Mouse (Mus musculus) stomach, postnatal 0 days (tissue): ENCODE measurements at regions not wholly inside any gene's neighbourhood (a gene's known extent, or its start where the extent isn't known, plus 50 kb on each side); places are given as distances from the start of the nearest gene placed in this dataset.
A peak's percentile ranks its signal among the peaks of the same experiment; 100 is the strongest.

Experiments used
- ATAC-seq: fragments of 200-750 bp; cut with Nextera tagmentation; 2 replicates; pipeline ENCODE4 v1.8.0; 2017; ENCODE audit not compliant: low FRiP score, low TSS enrichment
- DNase-seq: peaks from one replicate; pipeline ENCODE4 v3.0.0-alpha.2; 2016; ENCODE audit warnings: low spot score
- H3K27ac ChIP-seq: fragments of 300-500 bp; sonication (generic); replicated peaks from 2 replicates; pipeline ENCODE4 v1.5.1; 2014; ENCODE audit warnings: mild to moderate bottlenecking, control low read depth
- H3K27me3 ChIP-seq: fragments of 300-500 bp; sonication (generic); 2 replicates; pipeline ENCODE4 v1.6.1; 2014; ENCODE audit warnings: low read length; ENCODE audit not compliant: control insufficient read depth, insufficient read depth
- H3K36me3 ChIP-seq: fragments of 300-500 bp; sonication (generic); 2 replicates; pipeline ENCODE4 v1.6.1; 2014; ENCODE audit warnings: low read length, mixed read lengths; ENCODE audit not compliant: control insufficient read depth, insufficient read depth
- H3K4me1 ChIP-seq: fragments of 300-500 bp; sonication (generic); replicated peaks from 2 replicates; pipeline ENCODE4 v1.6.1; 2014; ENCODE audit warnings: antibody characterized with exemption; ENCODE audit not compliant: control insufficient read depth, insufficient read depth
- H3K4me2 ChIP-seq: fragments of 300-500 bp; sonication (generic); replicated peaks from 2 replicates; pipeline ENCODE4 v1.6.1; 2014; ENCODE audit warnings: low read depth, mild to moderate bottlenecking, control low read depth, moderate library complexity
- H3K4me3 ChIP-seq: fragments of 300-500 bp; sonication (generic); 2 replicates; pipeline ENCODE4 v1.5.1; 2014; ENCODE audit warnings: low read depth, low read length, control low read depth
- H3K9ac ChIP-seq: fragments of 300-500 bp; sonication (generic); 2 replicates; pipeline ENCODE4 v1.6.1; 2014; ENCODE audit warnings: mild to moderate bottlenecking, low read length, control low read depth, mixed read lengths
- H3K9me3 ChIP-seq: fragments of 300-500 bp; sonication (generic); 2 replicates; pipeline ENCODE4 v1.6.1; 2016; ENCODE audit warnings: low read length; ENCODE audit not compliant: control insufficient read depth
- CTCF ChIP-seq: IDR thresholded peaks from 2 replicates; pipeline ENCODE4 v1.5.1; 2016; ENCODE audit warnings: antibody characterized with exemption, low read depth, mild to moderate bottlenecking, moderate library complexity
- EP300 ChIP-seq: optimal IDR thresholded peaks from 2 replicates; pipeline ENCODE3; 2016; ENCODE audit warnings: antibody characterized with exemption
- WGBS: fragments of 180-500 bp; shearing (Covaris S2); extraction: QIAGEN DNeasy Blood & Tissue Kit; methylation state at CpG from one replicate; pipeline ENCODE4 v1.1.7; 2014; 5-methylcytosine and 5-hydroxymethylcytosine counted together

DNA sequence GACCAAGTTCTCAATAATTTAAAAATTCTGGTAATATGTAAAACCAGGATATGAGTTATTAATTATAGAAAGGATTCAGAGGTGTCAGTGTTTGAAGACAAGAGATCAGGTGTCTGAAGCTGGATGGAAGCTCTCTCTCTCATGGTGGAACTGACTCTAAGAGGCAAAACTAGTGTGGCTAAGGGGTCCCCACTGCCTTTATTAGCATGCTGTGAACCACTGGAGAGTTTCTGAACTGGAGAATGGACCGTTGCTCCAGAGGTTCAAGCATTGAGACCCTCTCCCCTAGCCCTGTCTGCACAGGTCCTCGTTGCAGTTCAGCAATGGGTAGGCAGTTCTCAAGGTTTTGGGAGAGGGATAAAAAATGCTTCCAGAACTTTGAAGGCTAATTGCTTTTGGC is 191.4 kb upstream of the Gm5148 start:
- WGBS, result 54% methylated on average over 2 of the region's 2 CpGs
- Histone ChIP-seq H3K4me3 (no peak overlapping the region), H3K27ac (no peak overlapping the region), H3K4me2 (no peak overlapping the region), H3K36me3 (no peaks in the 10 kb centered on the region), H3K4me1 (no peaks in the 10 kb centered on the region; the same call in 1 of the 2 replicates), H3K9ac (no peak overlapping the region), H3K9me3 (no peaks in the 10 kb centered on the region), H3K27me3 (no peaks in the 10 kb centered on the region)
- TF ChIP-seq EP300 (no peak), CTCF (no peak)
- ATAC-seq (no peak), DNase-seq (no peak)

DNA sequence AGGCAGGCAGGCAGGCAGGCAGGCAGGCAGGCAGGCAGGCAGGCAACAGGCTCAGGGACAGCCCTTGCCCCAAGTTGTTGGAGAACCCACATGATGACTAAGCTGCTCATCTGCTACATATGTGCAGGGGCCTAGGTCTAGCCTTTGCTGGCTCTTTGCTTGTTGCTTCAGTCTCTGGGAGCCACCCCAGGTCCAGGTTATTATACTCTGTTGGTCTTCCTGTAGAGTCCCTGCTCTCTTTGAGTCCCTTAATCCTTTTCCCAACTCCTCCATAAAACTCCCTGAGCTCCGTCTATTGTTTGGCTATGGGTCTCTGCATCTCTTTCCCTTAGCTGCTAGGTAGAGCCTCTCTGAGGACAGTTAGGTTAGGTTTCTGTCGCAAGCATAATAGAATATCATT is 189.8 kb upstream of the Gm5148 start:
- WGBS, result 88% methylated on average over 2 of the region's 2 CpGs

DNA sequence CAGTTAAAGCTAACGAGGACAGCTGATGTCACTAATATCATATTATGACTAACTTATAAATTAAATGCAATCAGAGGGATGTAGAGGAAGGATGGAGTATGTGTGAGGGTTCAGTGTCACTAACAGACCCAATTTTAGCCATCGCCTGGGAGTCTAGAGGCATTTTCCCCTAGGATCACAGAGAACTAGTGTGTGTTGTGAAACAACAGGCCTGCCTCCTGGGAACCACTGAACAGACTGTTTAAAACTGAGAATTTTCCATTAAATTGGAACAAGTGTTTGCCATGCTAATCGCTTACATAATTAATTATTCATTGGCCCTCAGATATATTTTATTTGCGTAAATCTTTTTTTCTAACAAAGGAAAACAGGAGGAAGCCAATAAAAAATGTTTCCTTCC is 185.5 kb upstream of the Gm5148 start:
- no peak for ATAC-seq

More for the DNA sequence above, 189.8 kb upstream of the Gm5148 start:
- Histone ChIP-seq H3K9ac (no peak overlapping the region), H3K27ac (no peak overlapping the region), H3K4me3 (no peak overlapping the region), H3K27me3 (no peaks in the 10 kb centered on the region), H3K4me1 (no peaks in the 10 kb centered on the region; the same call in 1 of the 2 replicates), H3K4me2 (no peak overlapping the region), H3K36me3 (no peaks in the 10 kb centered on the region), H3K9me3 (no peaks in the 10 kb centered on the region)
- DNase-seq (no peak), ATAC-seq (no peak)
- no peak for TF ChIP-seq CTCF
- no peak for TF ChIP-seq EP300

DNA sequence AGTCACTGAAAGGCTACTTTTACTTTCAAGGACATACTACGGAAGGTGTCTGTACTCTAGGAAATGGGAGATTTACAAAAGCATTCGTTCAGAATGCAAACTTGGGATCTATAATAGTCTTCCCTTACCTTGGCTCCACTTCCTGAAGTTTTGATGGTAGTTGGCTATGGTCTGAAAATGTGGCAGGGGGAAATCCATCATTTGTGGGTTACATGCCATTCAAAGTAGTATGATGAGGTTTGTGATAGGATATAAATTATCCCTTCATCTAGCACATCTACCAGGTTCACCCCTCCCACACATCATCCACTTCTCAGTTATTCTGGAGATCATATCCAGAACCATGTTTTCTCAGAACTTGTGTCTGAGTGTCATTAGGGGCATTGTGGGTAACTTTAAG is 184.7 kb upstream of the Gm5148 start:
- Histone ChIP-seq H3K4me3 (no peak overlapping the region), H3K9me3 (no peaks in the 10 kb centered on the region), H3K27ac (no peak overlapping the region), H3K27me3 (no peaks in the 10 kb centered on the region), H3K4me2 (no peak overlapping the region), H3K4me1 (peaks cover 5% of the 10 kb centered on the region), H3K9ac (no peak overlapping the region), H3K36me3 (no peaks in the 10 kb centered on the region)
- WGBS, result 79% methylated on average over 2 of the region's 2 CpGs
- DNase-seq, result no peak
- no peak for TF ChIP-seq EP300
- no peak for TF ChIP-seq CTCF
- ATAC-seq, result no peak

More for the DNA sequence above, 185.5 kb upstream of the Gm5148 start:
- H3K36me3 ChIP-seq, result no peaks in the 10 kb centered on the region
- no peak overlapping the region for H3K9ac ChIP-seq
- H3K4me3 ChIP-seq, result no peak overlapping the region
- H3K9me3 ChIP-seq, result no peaks in the 10 kb centered on the region
- no peaks in the 10 kb centered on the region for H3K27me3 ChIP-seq
- H3K27ac ChIP-seq, result no peak overlapping the region
- no peak overlapping the region for H3K4me2 ChIP-seq
- H3K4me1 ChIP-seq, result peaks cover 5% of the 10 kb centered on the region
- WGBS, result 96% methylated on average over 4 of the region's 4 CpGs
- TF ChIP-seq CTCF (no peak), EP300 (no peak)
- DNase-seq, result no peak

DNA sequence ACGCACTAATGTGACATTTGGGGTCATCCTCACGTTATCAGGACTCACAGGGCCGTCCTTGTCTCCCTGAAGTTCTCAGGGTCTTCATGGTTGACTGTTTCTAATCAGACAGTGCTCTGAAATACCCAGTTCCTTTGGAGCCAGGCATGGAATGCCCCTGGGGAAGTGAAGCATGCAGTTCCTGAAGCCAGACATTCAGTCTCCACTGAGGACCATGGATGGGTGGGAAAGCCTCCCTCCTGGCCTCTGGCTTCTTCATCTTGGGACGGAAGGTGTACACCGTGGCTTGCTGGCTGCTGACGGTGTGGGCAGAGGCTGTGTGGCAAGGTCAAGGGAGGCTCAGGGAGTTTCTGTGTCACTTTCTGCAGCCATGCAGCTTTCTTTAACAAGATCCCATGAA is 184.2 kb upstream of the Gm5148 start:
- no peak overlapping the region for H3K4me3 ChIP-seq
- H3K36me3 ChIP-seq, result no peaks in the 10 kb centered on the region
- no peaks in the 10 kb centered on the region for H3K27me3 ChIP-seq
- DNase-seq (no peak), ATAC-seq (no peak)
- TF ChIP-seq EP300 (no peak), CTCF (no peak)
- no peak overlapping the region for H3K27ac ChIP-seq
- H3K4me1 ChIP-seq, result peaks cover 5% of the 10 kb centered on the region
- H3K4me2 ChIP-seq, result no peak overlapping the region
- H3K9me3 ChIP-seq, result no peaks in the 10 kb centered on the region
- 75% methylated on average over 6 of the region's 6 CpGs for WGBS
- H3K9ac ChIP-seq, result no peak overlapping the region

DNA sequence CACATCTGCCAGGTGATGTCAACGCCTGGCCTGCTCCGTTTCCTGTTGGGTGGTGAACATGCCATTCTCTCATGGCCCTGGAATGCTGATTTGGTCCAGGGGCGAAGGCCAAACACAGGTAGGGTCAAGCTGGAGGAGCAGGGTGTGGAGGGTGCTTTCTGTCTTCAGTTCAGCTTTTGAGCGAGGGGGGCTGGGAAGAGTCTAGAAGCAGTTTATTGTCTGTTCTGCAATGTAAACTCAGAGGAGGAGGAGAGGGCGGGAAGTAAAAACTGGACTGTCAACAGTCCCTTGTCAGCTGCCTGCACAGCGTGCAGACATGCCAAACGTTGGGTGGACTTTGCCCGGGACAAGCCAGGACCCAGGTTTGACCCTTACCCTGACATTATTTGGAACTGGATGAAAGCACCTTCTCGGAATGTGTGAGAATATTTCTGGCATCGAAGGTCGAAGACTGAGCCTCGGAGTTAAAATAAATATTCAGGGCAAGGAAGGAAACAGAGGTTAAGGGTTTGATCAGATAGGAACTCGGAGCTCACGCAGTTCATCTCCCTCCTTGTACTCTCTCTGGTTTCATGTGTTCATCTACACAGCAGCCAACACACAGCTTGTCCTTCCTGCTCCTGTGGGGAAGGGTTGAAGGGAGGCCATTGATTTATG is 183.3 kb upstream of the Gm5148 start:
- Histone ChIP-seq H3K4me1 (peaks cover 5% of the 10 kb centered on the region), H3K9me3 (no peaks in the 10 kb centered on the region), H3K36me3 (no peaks in the 10 kb centered on the region), H3K4me3 (no peak overlapping the region), H3K27ac (peak overlapping the region; percentile 41), H3K9ac (no peak overlapping the region), H3K4me2 (no peak overlapping the region), H3K27me3 (no peaks in the 10 kb centered on the region)
- TF ChIP-seq EP300 (no peak), CTCF (no peak)
- DNase-seq, result peak; percentile 56
- 12% methylated on average over 14 of the region's 14 CpGs for WGBS
- peak; percentile 88 for ATAC-seq
